Comparison of ENCODE assay signal across 19 mouse cellular contexts in the genomic region with DNA sequence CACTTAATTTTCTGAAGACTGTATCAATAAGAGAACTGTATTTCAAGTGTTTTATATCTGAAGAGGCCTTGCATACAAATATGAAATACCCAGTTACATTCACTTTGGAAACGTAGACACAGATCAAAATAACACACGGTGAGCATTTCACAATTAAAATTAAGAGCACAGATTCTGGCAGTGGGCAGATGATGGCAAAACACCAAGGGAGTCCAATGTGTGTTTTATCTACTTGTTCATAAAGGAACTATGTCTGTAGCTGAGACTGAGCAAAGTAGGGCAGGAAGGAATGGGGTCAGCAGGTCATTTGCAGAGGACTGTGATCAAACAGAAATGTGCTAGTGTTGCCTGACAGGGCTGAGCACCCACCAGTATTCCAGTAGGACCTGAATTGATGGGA.
DNase-seq lines count a peak whose midpoint lies in the region; ATAC-seq lines count a peak whose summit lies in the region.
"Had no signal": no experiment of that assay in that cellular context is flagged by ENCODE, and none has a peak within 500 bp of the region (broad histone marks: within the 10 kb centered on the region; RNA-seq: fewer than 3 reads in every experiment).

No protein-coding gene starts in this region.

- no peaks in the 10 kb centered on the region for H3K4me1 ChIP-seq in liver, embryonic 12.5 days
- H3K4me1 ChIP-seq: embryonic facial prominence, embryonic 15.5 days; forebrain, embryonic 10.5 days had no signal

- no peak overlapping the region for H3K4me3 ChIP-seq in liver, embryonic 12.5 days
- H3K4me3 ChIP-seq: embryonic facial prominence, embryonic 15.5 days; erythroblast, embryonic 14.5 days; forebrain, embryonic 10.5 days; gastrocnemius, adult 2 months; hindbrain, embryonic 13.5 days had no signal

- intact Hi-C loops in left cerebral cortex, postnatal 14 days (cut with DNase I): no loop called here

- WGBS in liver, embryonic 12.5 days (ENCODE audit: insufficient replicate concordance): 64% methylated on average over 2 of the region's 2 CpGs

- no peak for ATAC-seq in liver, embryonic 12.5 days
- ATAC-seq: forebrain, embryonic 14.5 days had no signal

- no peaks in the 10 kb centered on the region for H3K36me3 ChIP-seq in liver, embryonic 12.5 days
- H3K36me3 ChIP-seq: embryonic facial prominence, embryonic 15.5 days; forebrain, embryonic 10.5 days; hindbrain, embryonic 13.5 days had no signal

- H3K27ac ChIP-seq in liver, embryonic 12.5 days: no peak overlapping the region
- H3K27ac ChIP-seq: embryonic facial prominence, embryonic 15.5 days; forebrain, embryonic 10.5 days; gastrocnemius, adult 2 months; hindbrain, embryonic 13.5 days had no signal

- no peaks in the 10 kb centered on the region for H3K9me3 ChIP-seq in liver, embryonic 12.5 days (replicated peaks)
- H3K9me3 ChIP-seq: embryonic facial prominence, embryonic 15.5 days; hindbrain, embryonic 13.5 days had no signal

- no peak overlapping the region for H3K9ac ChIP-seq in liver, embryonic 12.5 days
- H3K9ac ChIP-seq: embryonic facial prominence, embryonic 15.5 days; hindbrain, embryonic 13.5 days had no signal

- H3K4me2 ChIP-seq in liver, embryonic 12.5 days: no peak overlapping the region
- H3K4me2 ChIP-seq: embryonic facial prominence, embryonic 15.5 days; hindbrain, embryonic 13.5 days had no signal

- peak; percentile 18 to 44 for DNase-seq in left cerebral cortex, postnatal 14 days (ENCODE audit: low spot score in 2 of 2)
- DNase-seq in left cerebral cortex, adult 8-10 months (ENCODE audit: low spot score in 2 of 2): no peak
- peak; percentile 31 for DNase-seq in brain, adult 2 months (ENCODE audit: low read depth, low spot score)
- peak; percentile 67 for DNase-seq in layer of hippocampus, adult 11-12 months (ENCODE audit: low spot score)
- peak; percentile 74 for DNase-seq in layer of hippocampus, adult 9-10 months (ENCODE audit: low spot score)
- DNase-seq in spleen, postnatal 36 days (ENCODE audit: low spot score in 2 of 2): no peak
- DNase-seq: adrenal gland, adult 2 months; adrenal gland, postnatal 25 days; cerebellum, adult 8-10 months; cerebellum, postnatal 14 days; embryo, embryonic 11 days; gastrocnemius, adult 2 months; gastrocnemius, postnatal 25 days had no signal

- H3K27me3 ChIP-seq in liver, embryonic 12.5 days (replicated peaks): no peaks in the 10 kb centered on the region
- H3K27me3 ChIP-seq: embryonic facial prominence, embryonic 15.5 days; hindbrain, embryonic 13.5 days had no signal

Comparison
In these comparisons a context has a peak if more than half of its experiments do, and no peak if none do; other contexts are left out.
1. DNase-seq: peak in left cerebral cortex, postnatal 14 days (2 of 2), brain, adult 2 months (single experiment), layer of hippocampus, adult 11-12 months (single experiment) and layer of hippocampus, adult 9-10 months (single experiment); none in left cerebral cortex, adult 8-10 months (0 of 2) and spleen, postnatal 36 days (0 of 2).